Mouse (Mus musculus) Patski (cell line): ENCODE data around the gene Cryaa. TPM values are rescaled to one million over a fixed set of nuclear protein-coding genes. Genes with fewer than 3 reads are reported as not detected.
A peak's percentile ranks its signal among the peaks of the same experiment; 100 is the strongest.

Source experiments
- ATAC-seq: fragments of 100-300 bp; one replicate; pipeline ENCODE4 v1.8.0; 2021
- CTCF ChIA-PET: fragments of 350-600 bp; sonication (Branson Sonifier 250); formaldehyde crosslinking; loops from one replicate; lab custom pipeline; 2022; ENCODE audit warnings: inconsistent platforms; lab: Charles Lee
- POLR2A ChIA-PET: fragments of 350-600 bp; sonication (Branson Sonifier 250); formaldehyde crosslinking; loops from one replicate; lab custom pipeline; 2022; ENCODE audit warnings: antibody characterized with exemption, inconsistent platforms; lab: Charles Lee
- DNase-seq: peaks from one replicate; pipeline ENCODE4 v3.0.0-alpha.2; 2011; ENCODE audit warnings: low read depth, low spot score
- H3K27me3 ChIP-seq: fragments of 371-371 bp; one replicate; pipeline ENCODE4 v1.5.1; 2021
- CTCF ChIP-seq: fragments of 100-300 bp; IDR thresholded peaks from one replicate; pipeline ENCODE4 v1.5.1; 2021
- in situ Hi-C: fragments of 300-500 bp; cut with MboI; formaldehyde crosslinking; loops from 3 replicates; pipeline ENCODE4 v1.11.1; 2018; ENCODE audit warnings: low pct_unique_long_range_greater_than_20kb, mixed read lengths
- polyA plus RNA-seq: library from polyadenylated mRNA; unstranded; gene quantifications from one replicate; pipeline ENCODE4 v1.2.3, GENCODE M21; 2021

Gene Cryaa
- polyA plus RNA-seq, 1 experiment from 2014 or later = not detected

- CTCF ChIA-PET = interaction anchor here (2.2 kb wide), 1 partner anchor 297 kb away, joined by 7 read pairs; no protein-coding TSS in a partner anchor
- TF ChIP-seq CTCF = no peak
- ATAC-seq = no peak
- POLR2A ChIA-PET = interaction anchor here (1.2 kb wide), 1 partner anchor 127 kb away, joined by 4 read pairs; no protein-coding TSS in a partner anchor
- no peaks in the 10 kb centered on the region for H3K27me3 ChIP-seq
- DNase-seq = no peak
- in situ Hi-C loops = loop anchor here (5.0 kb wide), 1 partner anchor 129 kb away; the partner anchor contains the start of gene Sik1
Measured at GRCm38 (mm10) chr17:31728043-31728442, 50.4 kb downstream of the Cryaa start.

GRCm38 (mm10) chr17:31728968-31729501 is 51.4 kb downstream of the Cryaa start:
- CTCF ChIA-PET = interaction anchor here (1.0 to 2.2 kb wide), 5 partner anchors 41 to 299 kb away, joined by 3 to 7 read pairs (median 4); no protein-coding TSS in a partner anchor
- ATAC-seq = peak; percentile 63
- in situ Hi-C loops = loop anchor here (5.0 kb wide), 1 partner anchor 128 kb away; the partner anchor contains the start of gene Sik1
- DNase-seq = peak; percentile 55
- H3K27me3 ChIP-seq = no peaks in the 10 kb centered on the region
- TF ChIP-seq CTCF = no peak
- POLR2A ChIA-PET = interaction anchor here (0.7 to 1.2 kb wide), 3 partner anchors 80 to 126 kb away, joined by 3 to 4 read pairs (median 3); no protein-coding TSS in a partner anchor

DNA sequence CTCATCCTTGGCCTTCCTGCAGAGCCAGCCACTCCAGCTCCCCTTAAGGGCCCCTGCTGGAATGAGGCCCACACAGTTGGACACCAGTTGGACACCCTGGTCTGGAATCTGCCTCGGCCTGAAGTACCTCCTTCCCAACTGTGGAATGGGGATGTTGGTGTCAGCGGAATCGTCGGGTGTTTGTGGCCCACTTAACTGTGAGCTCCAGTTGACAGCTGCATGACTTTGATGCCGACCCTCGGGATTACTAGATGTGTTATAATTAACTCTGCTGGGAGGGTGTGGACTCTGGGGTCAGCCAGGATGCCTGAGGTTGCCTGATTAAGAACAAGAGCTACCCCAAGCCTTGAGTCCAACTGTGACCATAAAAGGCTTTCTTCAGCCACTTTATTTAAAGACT is 53.4 kb downstream of the Cryaa start:
- TF ChIP-seq CTCF = no peak
- POLR2A ChIA-PET = interaction anchor here (0.6 kb wide), 1 partner anchor 48 kb away, joined by 3 read pairs; no protein-coding TSS in a partner anchor
- in situ Hi-C loops = loop anchor here (5.0 kb wide), 1 partner anchor 56 kb away; no protein-coding TSS in a partner anchor
- no peak for DNase-seq
- no peaks in the 10 kb centered on the region for H3K27me3 ChIP-seq
- ATAC-seq = no peak
- CTCF ChIA-PET = interaction anchor here (1.0 to 1.7 kb wide), 2 partner anchors 20 to 295 kb away, joined by 3 to 5 read pairs; no protein-coding TSS in a partner anchor

Other genes starting within 250 kb of the Cryaa start
- gene Wdr4, start 157.8 kb upstream of the Cryaa start, polyA plus RNA-seq = 28.9 TPM
- 246 TPM for gene Ndufv3, start 157.7 kb upstream of the Cryaa start, polyA plus RNA-seq
- gene Pknox1, start 113.1 kb upstream of the Cryaa start, polyA plus RNA-seq = 17.8 TPM
- 17.4 TPM for gene Cbs, start 40.6 kb upstream of the Cryaa start, polyA plus RNA-seq
- 167 TPM for gene U2af1, start 18.9 kb upstream of the Cryaa start, polyA plus RNA-seq
- 37.1 TPM for gene Sik1, start 178.0 kb downstream of the Cryaa start, polyA plus RNA-seq